Mouse (Mus musculus): ENCODE results near the gene Cfap298.

Gene Cfap298

DNA sequence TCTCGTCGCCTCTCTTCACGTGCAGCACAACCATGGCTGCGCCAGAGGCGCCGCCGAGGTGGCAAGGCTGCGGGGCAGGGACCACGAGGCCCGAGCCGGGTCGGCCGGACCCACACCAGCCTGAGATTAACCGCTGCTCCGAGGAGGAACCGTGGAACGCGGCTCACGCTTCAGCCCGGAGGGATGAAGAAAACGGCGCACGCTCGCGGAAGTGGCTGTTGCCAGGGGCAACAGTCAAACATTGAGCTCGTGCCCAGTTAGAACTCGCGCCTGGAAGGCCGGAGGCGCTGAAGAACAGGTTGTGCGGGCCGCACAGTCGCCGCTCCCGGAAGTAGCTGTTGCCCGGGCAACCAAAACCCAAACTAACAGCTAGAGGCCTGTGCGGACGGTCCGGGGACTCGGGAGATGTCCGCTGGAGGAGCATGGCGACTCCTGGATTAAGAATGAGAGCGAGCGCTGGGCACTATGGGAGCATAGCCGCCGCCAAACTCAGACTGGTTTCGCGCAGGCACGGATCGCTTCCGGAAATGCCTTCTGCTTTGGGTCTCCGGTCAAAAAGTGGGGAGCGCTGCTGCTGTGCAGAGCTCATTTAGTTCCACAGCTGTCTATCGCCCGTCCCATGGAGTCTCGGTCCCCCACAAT, at the start of gene Cfap298:
Gene Cfap298 (minus strand): TSS at position 428 of the 642 bp plus-strand sequence.
- peak; percentile 69 for DNase-seq (ENCODE audit: low spot score)

DNA sequence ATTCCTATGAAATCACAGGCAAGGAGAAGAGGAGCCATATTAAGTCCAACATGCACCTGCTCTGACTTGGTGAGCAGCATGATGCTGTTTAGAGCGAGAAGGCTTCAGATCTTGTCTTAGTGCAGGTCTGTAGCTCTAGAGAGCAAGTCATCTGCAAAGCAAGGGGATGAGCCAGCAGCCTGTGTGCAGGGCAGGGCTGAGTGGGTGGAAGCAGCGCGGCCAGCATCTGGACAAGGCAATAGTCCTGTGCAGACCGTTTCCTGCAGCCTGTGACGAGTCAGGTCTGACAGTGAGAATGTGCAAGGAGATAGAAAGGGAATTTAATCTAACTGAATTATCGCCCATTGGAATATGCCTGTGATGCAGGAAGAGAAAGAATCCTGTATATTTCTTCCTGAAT, 36.1 kb upstream of the Cfap298 start:
- DNase-seq (ENCODE audit: low spot score): no peak

- no peak for DNase-seq (ENCODE audit: low spot score)
Measured at GRCm38 (mm10) chr16:90966241-90966640, 31.3 kb upstream of the Cfap298 start.

GRCm38 (mm10) chr16:90964302-90964701, 29.4 kb upstream of the Cfap298 start:
- DNase-seq (ENCODE audit: low spot score): no peak

- DNase-seq (ENCODE audit: low spot score): no peak
Measured at GRCm38 (mm10) chr16:90963866-90964265, 29.0 kb upstream of the Cfap298 start.

DNA sequence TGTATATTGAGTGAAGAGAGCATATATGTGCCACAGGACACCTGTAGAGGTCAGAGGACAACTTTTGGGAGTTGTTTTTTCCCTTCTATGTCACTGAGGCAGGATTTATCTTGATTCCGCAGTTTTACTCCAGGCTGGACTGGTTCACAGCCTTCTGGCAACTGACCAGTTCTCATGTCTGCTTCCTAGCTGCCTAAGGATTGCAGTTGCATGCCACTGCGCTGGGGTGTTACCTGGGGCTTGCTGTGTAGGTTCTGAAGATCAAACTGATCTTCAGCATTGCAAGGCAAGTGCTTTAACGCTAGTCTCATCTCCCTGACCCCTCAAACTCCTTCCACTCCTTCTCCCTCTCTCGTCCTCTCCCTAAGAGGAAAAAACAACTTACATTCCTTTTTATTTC, 28.3 kb upstream of the Cfap298 start:
- no peak for DNase-seq (ENCODE audit: low spot score)

- no peak for DNase-seq (ENCODE audit: low spot score)
Measured at GRCm38 (mm10) chr16:90958301-90959085, 23.6 kb upstream of the Cfap298 start.

DNA sequence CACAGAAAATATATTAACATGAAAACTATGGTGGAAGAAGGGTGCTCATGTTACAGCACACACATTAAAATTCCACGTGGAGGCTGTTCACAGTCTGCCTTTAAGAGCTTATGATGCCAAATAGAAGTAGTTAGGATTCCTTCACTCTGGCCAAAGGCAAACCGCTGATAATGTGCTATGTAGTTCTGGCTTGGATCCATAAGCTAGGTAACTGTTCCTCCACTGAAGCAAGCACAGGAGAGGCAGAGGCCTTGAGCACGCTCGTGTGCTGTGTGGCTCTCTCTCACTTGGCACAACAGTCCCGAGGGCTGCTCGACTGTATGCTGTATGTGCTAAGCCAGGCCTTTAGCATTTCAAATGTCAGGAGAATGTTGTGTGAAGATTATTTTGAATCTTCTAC, 20.6 kb upstream of the Cfap298 start:
- DNase-seq (ENCODE audit: low spot score): no peak

- DNase-seq (ENCODE audit: low spot score): no peak
Measured at GRCm38 (mm10) chr16:90953770-90954169, 18.9 kb upstream of the Cfap298 start.

GRCm38 (mm10) chr16:90953147-90953546, 18.2 kb upstream of the Cfap298 start:
- DNase-seq (ENCODE audit: low spot score): no peak

- no peak for DNase-seq (ENCODE audit: low spot score)
Measured at GRCm38 (mm10) chr16:90950354-90950963, 15.5 kb upstream of the Cfap298 start.

GRCm38 (mm10) chr16:90946977-90947376, 12.1 kb upstream of the Cfap298 start:
- DNase-seq (ENCODE audit: low spot score): no peak

GRCm38 (mm10) chr16:90941246-90941645, 6.3 kb upstream of the Cfap298 start:
- no peak for DNase-seq (ENCODE audit: low spot score)

DNA sequence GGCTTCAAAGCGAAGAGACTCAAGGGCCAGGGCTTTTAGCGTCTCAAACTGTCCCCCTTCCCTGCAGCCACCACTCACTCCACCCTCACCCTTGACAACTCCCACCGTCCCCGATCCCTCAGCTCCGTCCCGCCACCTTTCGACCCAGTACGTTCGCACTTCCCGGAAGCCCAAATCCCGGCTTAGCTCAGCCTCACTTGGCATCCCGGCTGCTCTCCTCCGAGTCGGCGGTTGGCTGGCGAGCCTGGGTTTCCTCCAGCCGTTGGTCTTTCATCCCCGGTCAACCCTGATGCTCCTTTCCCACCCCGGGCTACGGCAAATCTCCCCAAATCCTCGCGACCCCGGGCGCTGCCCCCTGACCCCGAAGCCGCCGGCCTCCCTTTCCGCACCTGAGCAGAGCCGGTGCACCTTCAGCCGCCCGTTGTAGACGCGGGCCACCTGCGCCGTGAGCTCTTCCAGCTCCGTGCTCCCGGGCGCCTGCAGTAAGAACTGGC, 674 bp downstream of the Cfap298 start:
- DNase-seq (ENCODE audit: low spot score): no peak

GRCm38 (mm10) chr16:90933534-90934176, 1.3 kb downstream of the Cfap298 start:
- DNase-seq (ENCODE audit: low spot score): no peak

DNA sequence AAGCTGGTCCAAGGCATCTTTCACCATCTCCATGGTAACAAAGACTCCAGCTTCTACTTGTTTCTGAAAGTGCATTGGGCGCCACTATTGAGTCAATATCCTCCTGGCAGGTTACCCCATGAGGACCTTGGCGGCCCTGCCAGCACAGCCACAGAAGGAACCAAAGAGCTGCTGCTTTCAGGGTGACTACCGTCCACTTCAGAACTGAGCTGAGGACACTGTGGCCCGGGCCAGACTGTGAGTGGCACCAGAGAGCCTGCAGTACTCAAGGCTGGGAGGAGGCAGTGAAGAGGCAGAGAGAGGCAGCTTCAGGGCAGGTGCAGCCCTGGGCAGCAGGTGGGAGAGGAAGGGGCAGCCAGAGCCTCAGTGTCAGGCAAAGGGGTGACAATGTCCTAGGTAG, 7.5 kb downstream of the Cfap298 start:
- no peak for DNase-seq (ENCODE audit: low spot score)

DNA sequence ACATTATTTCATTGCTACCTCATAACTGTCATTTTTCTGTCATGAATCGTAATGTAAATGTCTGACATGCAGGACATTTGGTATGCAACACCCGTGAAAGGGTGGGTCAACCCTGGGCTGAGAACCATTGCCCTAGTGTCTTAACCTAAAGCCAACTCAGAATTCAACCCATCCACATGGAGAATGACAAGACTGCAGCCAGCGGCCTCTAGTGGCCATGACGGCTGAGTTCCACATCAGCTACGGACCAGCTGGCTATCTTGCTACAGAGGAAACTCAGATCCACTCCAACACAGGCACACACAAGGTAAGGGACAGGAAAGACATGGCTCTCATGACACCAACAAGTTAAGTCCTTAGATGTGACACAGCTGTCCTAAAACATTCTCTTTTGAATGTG, 9.5 kb downstream of the Cfap298 start:
- DNase-seq (ENCODE audit: low spot score): no peak

- no peak for DNase-seq (ENCODE audit: low spot score)
Measured at GRCm38 (mm10) chr16:90924606-90925370, 10.1 kb downstream of the Cfap298 start.

GRCm38 (mm10) chr16:90921471-90922159, 13.3 kb downstream of the Cfap298 start:
- no peak for DNase-seq (ENCODE audit: low spot score)

GRCm38 (mm10) chr16:90917156-90917555, 17.8 kb downstream of the Cfap298 start:
- DNase-seq (ENCODE audit: low spot score): no peak

DNA sequence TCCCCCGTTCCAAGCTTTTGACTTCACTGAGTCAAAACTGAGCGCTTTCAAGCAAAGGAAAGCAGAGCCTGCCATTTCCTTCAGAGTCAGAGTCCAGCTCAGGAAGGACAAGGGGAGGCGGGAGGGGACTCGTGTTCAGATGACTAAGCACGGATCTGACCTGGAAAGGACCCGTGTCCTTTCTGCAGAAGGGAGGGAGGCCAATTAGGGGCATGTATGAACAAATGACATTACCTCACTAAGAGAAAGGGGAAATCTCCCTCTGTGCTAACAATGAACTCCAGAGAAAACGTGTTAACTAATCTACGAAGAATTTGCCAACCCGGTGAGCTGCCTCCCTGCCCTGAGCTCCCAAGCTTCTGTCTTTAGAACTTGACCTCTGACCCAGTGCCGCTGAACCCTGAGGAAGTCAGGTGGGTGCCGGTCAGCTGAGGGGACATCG, 18.9 kb downstream of the Cfap298 start:
- DNase-seq (ENCODE audit: low spot score): no peak
